Mouse (Mus musculus) midbrain, embryonic 16.5 days (tissue): ENCODE results near the gene Traip. TPM values are rescaled to one million over a fixed set of nuclear protein-coding genes. Genes with fewer than 3 reads are reported as not detected.

Experiments used
- ATAC-seq: fragments of 200-750 bp; cut with Nextera tagmentation; 2 replicates; pipeline ENCODE4 v1.8.0; 2017; ENCODE audit warnings: moderate TSS enrichment
- H3K27ac ChIP-seq: fragments of 300-500 bp; sonication (generic); 2 replicates; pipeline ENCODE4 v1.5.1; 2014; ENCODE audit warnings: mild to moderate bottlenecking, low read length, mixed read lengths
- H3K27me3 ChIP-seq: fragments of 300-500 bp; sonication (generic); 2 replicates; pipeline ENCODE4 v1.6.1; 2014; ENCODE audit warnings: low read depth, low read length, mixed read lengths; ENCODE audit not compliant: control insufficient read depth, insufficient read depth
- H3K36me3 ChIP-seq: fragments of 300-500 bp; sonication (generic); 2 replicates; pipeline ENCODE4 v1.6.1; 2014; ENCODE audit warnings: mild to moderate bottlenecking, low read length, moderate library complexity, mixed read lengths; ENCODE audit not compliant: control insufficient read depth, insufficient read depth
- H3K4me1 ChIP-seq: fragments of 300-500 bp; sonication (generic); 2 replicates; pipeline ENCODE4 v1.6.1; 2014; ENCODE audit warnings: mild to moderate bottlenecking, low read length, mixed read lengths; ENCODE audit not compliant: control insufficient read depth, insufficient read depth
- H3K4me2 ChIP-seq: fragments of 300-500 bp; sonication (generic); 2 replicates; pipeline ENCODE4 v1.6.1; 2014; ENCODE audit warnings: mild to moderate bottlenecking, low read length, mixed read lengths
- H3K4me3 ChIP-seq: fragments of 300-500 bp; sonication (generic); 2 replicates; pipeline ENCODE4 v1.5.1; 2014; ENCODE audit warnings: low read depth, mild to moderate bottlenecking, low read length, moderate library complexity, mixed read lengths
- H3K9ac ChIP-seq: fragments of 300-500 bp; sonication (generic); 2 replicates; pipeline ENCODE4 v1.6.1; 2014; ENCODE audit warnings: low read depth, low read length, mixed read lengths
- H3K9me3 ChIP-seq: fragments of 300-500 bp; sonication (generic); replicated peaks from 2 replicates; pipeline ENCODE4 v1.6.1; 2014; ENCODE audit warnings: mild to moderate bottlenecking, low read length, mixed read lengths; ENCODE audit not compliant: control insufficient read depth, poor library complexity, severe bottlenecking
- WGBS: fragments of 180-500 bp; shearing (Covaris S2); extraction: QIAGEN DNeasy Blood & Tissue Kit; methylation state at CpG from one replicate; pipeline ENCODE4 v1.1.7; 2014; 5-methylcytosine and 5-hydroxymethylcytosine counted together
- polyA plus RNA-seq: library from polyadenylated mRNA; unstranded; fragments of >200 nt; fragmentation: Nextera tagmentation; extraction: Ambion mirVana; gene quantifications from 2 replicates; pipeline ENCODE4 v1.2.1, GENCODE M21; 2015

Traip gene
- polyA plus RNA-seq, result 10.0 and 12.6 TPM in 2 replicates

- Histone ChIP-seq H3K27ac (peak within 1 kb of the TSS; percentile 86), H3K9ac (peak within 1 kb of the TSS; percentile 65), H3K4me3 (peak within 1 kb of the TSS; percentile 51), H3K27me3 (no peaks in the 10 kb centered on the region), H3K9me3 (no peaks in the 10 kb centered on the region), H3K4me1 (peaks cover 13% of the 10 kb centered on the region), H3K36me3 (peaks cover 5% of the 10 kb centered on the region; the same call in 1 of the 2 replicates), H3K4me2 (peak within 1 kb of the TSS; percentile 93)
- no peak for ATAC-seq
- 91% methylated on average over 10 of the region's 10 CpGs for WGBS
Observed at GRCm38 (mm10) chr9:107949922-107950235, at the start of gene Traip. TSS of gene Traip (plus strand) at chr9:107950136.

GRCm38 (mm10) chr9:107900840-107901626 is 48.9 kb upstream of the Traip start:
- Histone ChIP-seq H3K36me3 (no peaks in the 10 kb centered on the region; the same call in 1 of the 2 replicates), H3K27ac (no peak overlapping the region)

GRCm38 (mm10) chr9:107901627-107901914 is 48.4 kb upstream of the Traip start:
- ATAC-seq, result no peak
- H3K27me3 ChIP-seq, result peaks cover 7% of the 10 kb centered on the region
- H3K27ac ChIP-seq, result no peak overlapping the region
- peak overlapping the region; percentile 62 for H3K4me2 ChIP-seq
- 11% methylated on average over 17 of the region's 17 CpGs for WGBS
- no peaks in the 10 kb centered on the region; the same call in 1 of the 2 replicates for H3K36me3 ChIP-seq
- H3K9ac ChIP-seq, result peak overlapping the region; percentile 31; the same call in 1 of the 2 replicates
- H3K9me3 ChIP-seq, result no peaks in the 10 kb centered on the region
- peaks cover 9% of the 10 kb centered on the region; the same call in 1 of the 2 replicates for H3K4me1 ChIP-seq
- H3K4me3 ChIP-seq, result peak overlapping the region; percentile 36; the same call in 1 of the 2 replicates

More at GRCm38 (mm10) chr9:107900840-107901626, 48.9 kb upstream of the Traip start:
- Histone ChIP-seq H3K9ac (peak overlapping the region; percentile 64), H3K9me3 (no peaks in the 10 kb centered on the region), H3K4me1 (0 out of 2 replicates have a peak, but pooled peaks cover 6% of the 10 kb centered on the region), H3K4me3 (peak overlapping the region; percentile 36), H3K4me2 (peak overlapping the region; percentile 62), H3K27me3 (peaks cover 7% of the 10 kb centered on the region)
- WGBS, result 3% methylated on average over 44 of the region's 44 CpGs
- peak; percentile 59; the same call in 1 of the 2 replicates for ATAC-seq

GRCm38 (mm10) chr9:107904726-107905125 is 45.2 kb upstream of the Traip start:
- peaks cover 6% of the 10 kb centered on the region for H3K27me3 ChIP-seq
- H3K9ac ChIP-seq, result no peak overlapping the region
- peak; percentile 56 for ATAC-seq

GRCm38 (mm10) chr9:107906252-107906966 is 43.5 kb upstream of the Traip start, which contains the start of gene Mst1r:
TSS of gene Mst1r (plus strand) at chr9:107906873.
- Histone ChIP-seq H3K36me3 (no peaks in the 10 kb centered on the region), H3K4me1 (peaks cover 13% of the 10 kb centered on the region; the same call in 1 of the 2 replicates), H3K4me2 (peak within 1 kb of the TSS; percentile 51), H3K4me3 (peak within 1 kb of the TSS; percentile 12; the same call in 1 of the 2 replicates), H3K9me3 (no peaks in the 10 kb centered on the region), H3K9ac (peak within 1 kb of the TSS; percentile 53), H3K27me3 (no peaks in the 10 kb centered on the region), H3K27ac (no peak within 1 kb of the TSS)
- no peak for ATAC-seq
- 21% methylated on average over 19 of the region's 19 CpGs for WGBS

More at GRCm38 (mm10) chr9:107904726-107905125, 45.2 kb upstream of the Traip start:
- Histone ChIP-seq H3K4me1 (peaks cover 16% of the 10 kb centered on the region; the same call in 1 of the 2 replicates), H3K27ac (no peak overlapping the region), H3K9me3 (no peaks in the 10 kb centered on the region), H3K4me2 (no peak overlapping the region), H3K36me3 (no peaks in the 10 kb centered on the region), H3K4me3 (no peak overlapping the region)
- 3% methylated on average over 4 of the region's 4 CpGs for WGBS

- peak overlapping the region; percentile 53 for H3K9ac ChIP-seq
- peak overlapping the region; percentile 51 for H3K4me2 ChIP-seq
- no peaks in the 10 kb centered on the region for H3K9me3 ChIP-seq
- 43% methylated on average over 31 of the region's 31 CpGs for WGBS
- peaks cover 13% of the 10 kb centered on the region; the same call in 1 of the 2 replicates for H3K4me1 ChIP-seq
- H3K27me3 ChIP-seq, result no peaks in the 10 kb centered on the region
- H3K36me3 ChIP-seq, result no peaks in the 10 kb centered on the region
- ATAC-seq, result no peak
- H3K27ac ChIP-seq, result no peak overlapping the region
- H3K4me3 ChIP-seq, result peak overlapping the region; percentile 12; the same call in 1 of the 2 replicates
Observed at GRCm38 (mm10) chr9:107906967-107907800, 42.8 kb upstream of the Traip start.

GRCm38 (mm10) chr9:107907801-107908120 is 42.2 kb upstream of the Traip start:
- no peak overlapping the region for H3K4me2 ChIP-seq
- no peaks in the 10 kb centered on the region for H3K36me3 ChIP-seq
- no peak for ATAC-seq
- peaks cover 13% of the 10 kb centered on the region; the same call in 1 of the 2 replicates for H3K4me1 ChIP-seq
- no peaks in the 10 kb centered on the region for H3K27me3 ChIP-seq
- no peak overlapping the region for H3K9ac ChIP-seq
- H3K9me3 ChIP-seq, result no peaks in the 10 kb centered on the region
- no peak overlapping the region for H3K27ac ChIP-seq
- no peak overlapping the region for H3K4me3 ChIP-seq
- 82% methylated on average over 14 of the region's 14 CpGs for WGBS

- Histone ChIP-seq H3K4me3 (no peak overlapping the region), H3K9me3 (no peaks in the 10 kb centered on the region), H3K9ac (no peak overlapping the region), H3K27me3 (no peaks in the 10 kb centered on the region), H3K4me2 (no peak overlapping the region), H3K27ac (no peak overlapping the region), H3K4me1 (peaks cover 13% of the 10 kb centered on the region; the same call in 1 of the 2 replicates), H3K36me3 (no peaks in the 10 kb centered on the region)
- ATAC-seq, result no peak
- 29% methylated on average over 18 of the region's 18 CpGs for WGBS
Observed at GRCm38 (mm10) chr9:107908410-107909158, 41.4 kb upstream of the Traip start.
